Mouse (Mus musculus): ENCODE results near the gene Nfe2l3.

Nfe2l3 gene

GRCm38 (mm10) chr6:51486076-51486710 is 53.7 kb downstream of the Nfe2l3 start:
- DNase-seq (ENCODE audit: low spot score) = no peak

- no peak for DNase-seq (ENCODE audit: low spot score)
Measured at GRCm38 (mm10) chr6:51486731-51487130, 54.3 kb downstream of the Nfe2l3 start.

- DNase-seq (ENCODE audit: low spot score) = no peak
Measured at GRCm38 (mm10) chr6:51489787-51490186, 57.3 kb downstream of the Nfe2l3 start.

GRCm38 (mm10) chr6:51497321-51498111 is 65.0 kb downstream of the Nfe2l3 start:
- no peak for DNase-seq (ENCODE audit: low spot score)

GRCm38 (mm10) chr6:51505671-51506070 is 73.2 kb downstream of the Nfe2l3 start:
- DNase-seq (ENCODE audit: low spot score) = no peak

GRCm38 (mm10) chr6:51507556-51507955 is 75.1 kb downstream of the Nfe2l3 start:
- no peak for DNase-seq (ENCODE audit: low spot score)
